Comparison of ENCODE assay signal across 9 mouse cellular contexts in the genomic region with DNA sequence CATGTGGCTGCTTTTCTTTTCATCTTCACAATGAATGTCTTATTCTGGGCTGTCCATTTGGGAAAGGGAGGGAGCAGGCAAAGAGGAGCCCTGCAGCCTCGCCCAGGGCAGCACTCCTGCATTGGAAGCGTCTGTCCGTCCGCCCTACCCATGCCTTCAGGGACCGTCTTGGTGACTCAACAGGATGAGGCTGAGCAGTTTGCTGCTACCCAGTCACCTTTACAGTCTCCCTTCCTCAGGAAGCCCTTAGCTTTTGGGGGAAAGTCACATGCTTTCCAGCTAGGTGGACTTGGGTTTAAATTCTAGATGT. TPM values are rescaled to one million over a fixed set of nuclear protein-coding genes. Genes with fewer than 3 reads are reported as not detected.
DNase-seq lines count a peak whose midpoint lies in the region; ATAC-seq and TF ChIP-seq lines count a peak whose summit lies in the region.
"Had no signal": no experiment of that assay in that cellular context is flagged by ENCODE, and none has a peak within 500 bp of the region (broad histone marks: within the 10 kb centered on the region; RNA-seq: fewer than 3 reads in every experiment).

No protein-coding gene starts in this region.

- DNase-seq in gastrocnemius, postnatal 10 days, result peak; percentile 22
- DNase-seq in gastrocnemius, postnatal 36 days, result no peak
- no peak for DNase-seq in lung, postnatal 0 days (ENCODE audit: low spot score)
- no peak for DNase-seq in lung, postnatal 36 days
- DNase-seq in liver, result no peak

- peak overlapping the region; percentile 77; the same call in 1 of the 2 replicates for H3K27ac ChIP-seq in lung, postnatal 0 days (ENCODE audit: low read length)
- H3K27ac ChIP-seq in intestine, embryonic 15.5 days, result peak overlapping the region; percentile 10; the same call in 1 of the 2 replicates
- peak overlapping the region; percentile 76; the same call in 1 of the 2 replicates for H3K27ac ChIP-seq in stomach, embryonic 16.5 days (ENCODE audit: low read length)

- intact Hi-C loops in gastrocnemius, postnatal 36 days (cut with DNase I), result no loop called here

- H3K36me3 ChIP-seq in lung, postnatal 0 days (ENCODE audit: insufficient read depth, low read length), result no peaks in the 10 kb centered on the region
- no peaks in the 10 kb centered on the region for H3K36me3 ChIP-seq in intestine, embryonic 15.5 days
- H3K36me3 ChIP-seq in stomach, embryonic 16.5 days (ENCODE audit: control insufficient read depth, insufficient read depth, low read length), result no peaks in the 10 kb centered on the region

- no peaks in the 10 kb centered on the region for H3K9me3 ChIP-seq in lung, postnatal 0 days (ENCODE audit: low read length)
- no peaks in the 10 kb centered on the region for H3K9me3 ChIP-seq in intestine, embryonic 15.5 days
- no peaks in the 10 kb centered on the region for H3K9me3 ChIP-seq in stomach, embryonic 16.5 days (replicated peaks; ENCODE audit: control insufficient read depth, low read length)

- no peak overlapping the region for H3K9ac ChIP-seq in lung, postnatal 0 days (replicated peaks; ENCODE audit: low read depth)
- no peak overlapping the region for H3K9ac ChIP-seq in intestine, embryonic 15.5 days
- H3K9ac ChIP-seq in stomach, embryonic 16.5 days (ENCODE audit: low read length), result no peak overlapping the region; the same call in 1 of the 2 replicates

- H3K4me3 ChIP-seq in lung, postnatal 0 days (ENCODE audit: low read depth, low read length), result no peak overlapping the region
- no peak overlapping the region for H3K4me3 ChIP-seq in intestine, embryonic 15.5 days (replicated peaks)
- no peak overlapping the region for H3K4me3 ChIP-seq in stomach, embryonic 16.5 days (replicated peaks; ENCODE audit: low read length)
- H3K4me3 ChIP-seq: erythroblast, embryonic 14.5 days had no signal

- no peak overlapping the region for H3K4me2 ChIP-seq in lung, postnatal 0 days (replicated peaks; ENCODE audit: low read depth, low read length)
- H3K4me2 ChIP-seq in intestine, embryonic 15.5 days (replicated peaks), result no peak overlapping the region; the same call in 1 of the 2 replicates
- no peak overlapping the region for H3K4me2 ChIP-seq in stomach, embryonic 16.5 days (ENCODE audit: low read depth, low read length)

- TF ChIP-seq CTCF in lung, postnatal 0 days (IDR thresholded peaks at IDR 0.05), result no peak

- peaks cover 14% of the 10 kb centered on the region; the same call in 1 of the 2 replicates for H3K4me1 ChIP-seq in lung, postnatal 0 days (ENCODE audit: insufficient read depth, low read depth, low read length)
- H3K4me1 ChIP-seq in intestine, embryonic 15.5 days (replicated peaks), result peaks cover 23% of the 10 kb centered on the region
- peaks cover 35% of the 10 kb centered on the region for H3K4me1 ChIP-seq in stomach, embryonic 16.5 days (ENCODE audit: control insufficient read depth, insufficient read depth, low read length)

- no peaks in the 10 kb centered on the region for H3K27me3 ChIP-seq in lung, postnatal 0 days (replicated peaks; ENCODE audit: insufficient read depth, low read length)
- H3K27me3 ChIP-seq in intestine, embryonic 15.5 days (replicated peaks), result no peaks in the 10 kb centered on the region
- no peaks in the 10 kb centered on the region for H3K27me3 ChIP-seq in stomach, embryonic 16.5 days (ENCODE audit: control insufficient read depth, insufficient read depth, low read length)

- TF ChIP-seq EP300 in lung, postnatal 0 days (IDR thresholded peaks at IDR 0.05), result no peak

- ATAC-seq in lung, postnatal 0 days, result no peak
- ATAC-seq in intestine, embryonic 15.5 days, result no peak
- ATAC-seq in stomach, embryonic 16.5 days (ENCODE audit: insufficient read depth, low FRiP score), result no peak
- no peak for ATAC-seq in erythroblast, adult 5-6 weeks (replicated peaks; ENCODE audit: low FRiP score, poor library complexity, severe bottlenecking)

- WGBS in lung, postnatal 0 days, result 42% methylated on average over 5 of the region's 5 CpGs
- 45% methylated on average over 5 of the region's 5 CpGs for WGBS in intestine, embryonic 15.5 days
- WGBS in stomach, embryonic 16.5 days, result 40% methylated on average over 5 of the region's 5 CpGs

RNA-seq across cellular contexts. Expression of a gene that starts 16.4 kb away (rescaled TPM):
- 1 to 10 TPM; 9.5 to 9.8 TPM for total RNA-seq in gastrocnemius, postnatal 10 days (2021)
- total RNA-seq in gastrocnemius, postnatal 36 days (2021), result 1 to 10 TPM; 2.4 to 3.2 TPM
- 42.2 and 46.4 TPM in 2 replicates for polyA plus RNA-seq in lung, postnatal 0 days (2015; fragmentation: Nextera tagmentation; extraction: Ambion mirVana)
- 15.7 and 17.5 TPM in 2 replicates for polyA plus RNA-seq in intestine, embryonic 15.5 days (2015; fragmentation: Nextera tagmentation; extraction: Ambion mirVana)
- polyA plus RNA-seq in stomach, embryonic 16.5 days (2015; fragmentation: Nextera tagmentation; extraction: Ambion mirVana), result 16.6 and 17.6 TPM in 2 replicates
- 0.77 and 0.84 TPM in 2 replicates for total RNA-seq in erythroblast, adult 5-6 weeks (2015; ENCODE audit: low replicate concordance)
- 1.1 and 1.4 TPM in 2 replicates for total RNA-seq in erythroblast, adult 5-6 weeks (2017; ENCODE audit: low replicate concordance)
- polyA plus RNA-seq: erythroblast, embryonic 14.5 days had no signal

Comparison
In these comparisons a context has a peak if more than half of its experiments do, and no peak if none do; other contexts are left out.
1. H3K27ac ChIP-seq: peak in every context shown above with its lines; median percentile 77 in lung, postnatal 0 days; 76 in stomach, embryonic 16.5 days; 10 in intestine, embryonic 15.5 days.